Mouse (Mus musculus): ENCODE measurements around the gene Gm4353.

- TF ChIP-seq CTCF (IDR thresholded peaks at IDR 0.05; ENCODE audit: extremely low read depth, insufficient read length, insufficient replicate concordance, low read depth, low read length) (no peak), POLR2A (IDR thresholded peaks at IDR 0.05; ENCODE audit: low read depth, low read length) (no peak)
These were observed 43.9 kb upstream of the Gm4353 start for GRCm38 (mm10) chr7:116128286-116128685.

All from small intestine, adult 2 months (tissue).